Mouse (Mus musculus) thymus, adult 18-20 months (tissue): ENCODE results near the gene Map3k5.
A peak's percentile ranks its signal among the peaks of the same experiment; 100 is the strongest.
"Not testable (repeated sequence)": the region's sequence is repeated elsewhere in the genome, so short reads cannot be mapped to it uniquely, and the experiment has no call there.

Source experiments
- DNase-seq, 2 experiments: peaks; one replicate each; pipeline ENCODE4 v3.0.0; 2022; ENCODE audit warnings: mixed read lengths in 2 of 2

Gene Map3k5

GRCm38 (mm10) chr10:19934384-19935294 is at the start of gene Map3k5:
TSS of gene Map3k5 (plus strand) at chr10:19934472.
- DNase-seq: peak; percentile 32 to 33

GRCm38 (mm10) chr10:19886249-19886648 is 48.0 kb upstream of the Map3k5 start:
- DNase-seq: no peak

- DNase-seq: no peak
Observed at GRCm38 (mm10) chr10:19889908-19890307, 44.4 kb upstream of the Map3k5 start.

GRCm38 (mm10) chr10:19891686-19892085 is 42.6 kb upstream of the Map3k5 start:
- no peak for DNase-seq

- no peak for DNase-seq
Observed at GRCm38 (mm10) chr10:19893146-19893545, 41.1 kb upstream of the Map3k5 start.

GRCm38 (mm10) chr10:19893976-19894375 is 40.3 kb upstream of the Map3k5 start:
- DNase-seq: peak in 1 of 2 experiments; percentile 7

- DNase-seq: no peak
Observed at GRCm38 (mm10) chr10:19900191-19900590, 34.1 kb upstream of the Map3k5 start.

GRCm38 (mm10) chr10:19901992-19902391 is 32.3 kb upstream of the Map3k5 start:
- no peak for DNase-seq

GRCm38 (mm10) chr10:19904077-19904820 is 30.0 kb upstream of the Map3k5 start:
- no peak for DNase-seq

- peak; percentile 82 to 85 for DNase-seq
Observed at GRCm38 (mm10) chr10:19907246-19907804, 26.9 kb upstream of the Map3k5 start, which contains the start of gene Pex7. TSS of gene Pex7 (minus strand) at chr10:19907689.

GRCm38 (mm10) chr10:19908076-19908475 is 26.2 kb upstream of the Map3k5 start:
- DNase-seq: no peak

- no peak for DNase-seq
Observed at GRCm38 (mm10) chr10:19910516-19910915, 23.8 kb upstream of the Map3k5 start.

GRCm38 (mm10) chr10:19911583-19911982 is 22.7 kb upstream of the Map3k5 start:
- DNase-seq: no peak

- no peak for DNase-seq
Observed at GRCm38 (mm10) chr10:19913806-19914205, 20.5 kb upstream of the Map3k5 start.

GRCm38 (mm10) chr10:19915301-19915700 is 19.0 kb upstream of the Map3k5 start:
- DNase-seq: no peak

- DNase-seq: no peak
Observed at GRCm38 (mm10) chr10:19922410-19922809, 11.9 kb upstream of the Map3k5 start.

GRCm38 (mm10) chr10:19924256-19924655 is 10.0 kb upstream of the Map3k5 start:
- DNase-seq: no peak

GRCm38 (mm10) chr10:19926391-19926897 is 7.8 kb upstream of the Map3k5 start:
- DNase-seq: not testable (repeated sequence)

GRCm38 (mm10) chr10:19928205-19928604 is 6.1 kb upstream of the Map3k5 start:
- no peak for DNase-seq

- DNase-seq: no peak
Observed at GRCm38 (mm10) chr10:19932986-19933385, 1.3 kb upstream of the Map3k5 start.

- peak; percentile 76 for DNase-seq
Observed at GRCm38 (mm10) chr10:19933511-19934383, 525 bp upstream of the Map3k5 start.

- DNase-seq: no peak
Observed at GRCm38 (mm10) chr10:19935295-19935623, 987 bp downstream of the Map3k5 start.
